Mouse (Mus musculus) thymus, adult 2 months (tissue): ENCODE measurements around the gene Inha.

Experiments
- CTCF ChIP-seq: fragments of 200-500 bp; IDR thresholded peaks from 2 replicates; pipeline ENCODE4 v1.5.1; 2012; ENCODE audit warnings: mild to moderate bottlenecking, control low read depth, low read length, moderate library complexity, borderline replicate concordance; ENCODE audit not compliant: control insufficient read depth, poor library complexity, insufficient read depth; ENCODE audit errors: extremely low read depth
- POLR2A ChIP-seq: fragments of 200-500 bp; IDR thresholded peaks from 2 replicates; pipeline ENCODE4 v1.6.1; 2012; ENCODE audit warnings: mild to moderate bottlenecking, low read length, control low read depth, moderate library complexity; ENCODE audit not compliant: control insufficient read depth, poor library complexity, insufficient read depth; ENCODE audit errors: extremely low read depth

DNA sequence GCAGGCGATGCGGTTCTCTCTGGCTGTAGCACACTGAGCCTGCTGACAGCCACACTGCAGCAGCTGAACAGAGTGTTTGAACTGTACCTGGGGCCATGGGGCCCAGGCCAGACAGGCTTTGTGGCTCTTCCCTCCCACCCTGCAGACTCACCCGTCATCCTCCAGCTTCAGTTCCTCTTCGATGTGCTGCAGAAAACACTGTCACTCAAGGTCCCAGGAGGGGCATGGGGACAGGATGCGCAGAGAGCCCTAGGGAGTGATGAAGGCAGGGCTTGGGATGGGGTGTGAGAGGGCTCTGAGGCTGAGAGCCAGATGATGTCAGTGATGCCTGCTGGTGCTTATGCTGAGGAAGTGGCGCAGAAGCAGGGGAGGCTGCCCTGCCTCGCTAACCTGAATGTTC lies 17.8 kb downstream of the Inha start:
- TF ChIP-seq CTCF: no peak
- no peak for TF ChIP-seq POLR2A
